Mouse (Mus musculus): ENCODE results near the gene Wdr92.

DNA sequence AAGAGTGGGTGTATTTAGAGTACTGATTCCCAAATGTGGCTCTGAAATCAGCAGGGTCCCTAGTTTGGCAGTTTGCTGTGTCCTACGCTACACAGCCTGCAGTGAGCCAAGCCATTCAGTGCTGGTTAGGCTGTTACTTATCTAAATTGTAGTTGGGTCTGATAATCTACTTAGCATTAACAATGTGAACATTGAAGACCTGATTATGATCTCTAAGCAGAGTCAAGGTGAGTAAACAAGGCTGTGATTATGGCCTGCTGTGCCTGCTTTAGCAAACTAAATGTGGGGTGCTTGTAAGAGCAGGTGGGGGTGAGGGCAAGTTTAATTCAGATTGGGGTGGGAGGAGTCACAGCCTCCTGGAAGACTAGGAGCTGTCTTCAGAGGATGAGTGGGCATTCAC, 18.0 kb upstream of the Wdr92 start:
- TF ChIP-seq CTCF (IDR thresholded peaks at IDR 0.05; ENCODE audit: borderline replicate concordance, extremely low read depth, insufficient read depth, insufficient read length) (no peak), POLR2A (IDR thresholded peaks at IDR 0.05; ENCODE audit: borderline replicate concordance, extremely low read depth, insufficient read depth, insufficient read length, poor library complexity, severe bottlenecking) (no peak)
